Mouse (Mus musculus) brain, embryonic 14.5 days (tissue): Measurements from ENCODE around the gene Ppfibp1.

ENCODE experiments used
- CTCF ChIP-seq: fragments of 200-500 bp; IDR thresholded peaks from 2 replicates; pipeline ENCODE4 v1.5.1; 2012; ENCODE audit warnings: inconsistent platforms, mild to moderate bottlenecking, moderate library complexity, borderline replicate concordance; ENCODE audit not compliant: insufficient read depth, insufficient read length; ENCODE audit errors: extremely low read depth
- POLR2A ChIP-seq: fragments of 200-500 bp; IDR thresholded peaks from 2 replicates; pipeline ENCODE4 v1.6.1; 2012; ENCODE audit warnings: mild to moderate bottlenecking, inconsistent platforms, borderline replicate concordance; ENCODE audit not compliant: poor library complexity, insufficient read depth, insufficient read length, severe bottlenecking; ENCODE audit errors: extremely low read depth

DNA sequence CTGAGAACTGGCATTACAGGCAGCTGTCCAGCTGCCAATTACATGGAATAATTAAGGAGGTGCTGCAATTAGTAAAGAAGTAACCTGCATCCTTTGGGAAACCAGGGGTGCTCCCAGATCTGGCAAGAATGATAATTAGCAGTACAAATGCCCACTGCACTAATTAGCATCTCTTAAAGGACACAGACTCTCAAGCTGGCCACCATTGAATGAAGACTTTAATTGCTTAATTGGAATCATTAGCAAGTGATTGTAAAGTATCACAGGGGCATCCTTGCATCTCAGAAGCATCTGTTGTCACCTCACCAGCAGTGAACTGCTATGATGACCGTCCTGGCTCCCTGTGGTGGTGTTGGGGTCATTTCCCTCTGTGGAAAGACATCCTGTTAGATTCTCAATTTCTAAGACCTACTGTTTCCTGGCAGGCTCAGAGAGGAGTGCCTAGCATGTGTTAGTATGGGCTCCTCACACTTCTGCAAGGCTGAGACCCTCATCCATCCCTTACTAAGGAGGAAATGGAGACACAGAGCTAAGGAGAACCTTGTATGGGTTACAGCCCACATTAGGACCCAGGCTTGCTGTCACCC, 93.1 kb downstream of the Ppfibp1 start:
- TF ChIP-seq CTCF (no peak), POLR2A (no peak)
